Mouse (Mus musculus) bone marrow macrophage, adult 2 months (primary cell): ENCODE data around the gene Gm17324.

Experiments
- CTCF ChIP-seq: IDR thresholded peaks from 2 replicates; pipeline ENCODE4 v1.5.1; 2012; ENCODE audit warnings: low read depth, mild to moderate bottlenecking, low read length, moderate library complexity
- POLR2A ChIP-seq: IDR thresholded peaks from 2 replicates; pipeline ENCODE4 v1.6.1; 2012; ENCODE audit warnings: mild to moderate bottlenecking, low read depth, low read length, borderline replicate concordance

- TF ChIP-seq POLR2A = no peak
- TF ChIP-seq CTCF = no peak
These were observed 6.4 kb downstream of the Gm17324 start for GRCm38 (mm10) chr9:78442237-78442578.
